Mouse (Mus musculus) G1E-ER4 (cell line): ENCODE data around the gene Kcns1. TPM values are rescaled to one million over a fixed set of nuclear protein-coding genes. Genes with fewer than 3 reads are reported as not detected.

Experiments
- GATA1 ChIP-seq: IDR thresholded peaks from one replicate; pipeline ENCODE4 v1.8.0; 2012; ENCODE audit warnings: low read length, inconsistent platforms
- polyA plus RNA-seq: library from polyadenylated mRNA; stranded (reverse); fragments of >175 nt; gene quantifications from 2 replicates; pipeline ENCODE4 v1.2.3, GENCODE M21; 2012

The Kcns1 gene
- polyA plus RNA-seq, 1 experiment: not detected

DNA sequence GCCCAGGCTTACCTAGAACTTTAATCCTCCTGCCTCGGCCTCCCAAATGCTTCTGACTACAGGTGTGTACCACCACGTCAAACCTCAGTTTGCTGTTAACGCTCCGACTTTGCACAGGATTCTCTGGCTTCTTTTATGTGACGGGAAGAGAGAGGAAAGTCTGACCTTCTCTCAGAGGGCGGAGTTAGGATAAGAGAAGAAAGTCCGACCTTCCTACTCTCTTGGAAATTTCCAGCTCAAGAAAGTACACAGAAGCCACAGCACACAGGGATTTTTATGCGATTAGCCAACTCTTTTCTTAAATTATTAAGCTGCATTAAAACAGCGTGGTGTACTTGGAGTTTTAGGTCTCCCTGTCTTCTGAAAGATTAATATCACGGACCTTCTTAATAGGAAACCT lies 26.4 kb downstream of the Kcns1 start:
- TF ChIP-seq GATA1: no peak

DNA sequence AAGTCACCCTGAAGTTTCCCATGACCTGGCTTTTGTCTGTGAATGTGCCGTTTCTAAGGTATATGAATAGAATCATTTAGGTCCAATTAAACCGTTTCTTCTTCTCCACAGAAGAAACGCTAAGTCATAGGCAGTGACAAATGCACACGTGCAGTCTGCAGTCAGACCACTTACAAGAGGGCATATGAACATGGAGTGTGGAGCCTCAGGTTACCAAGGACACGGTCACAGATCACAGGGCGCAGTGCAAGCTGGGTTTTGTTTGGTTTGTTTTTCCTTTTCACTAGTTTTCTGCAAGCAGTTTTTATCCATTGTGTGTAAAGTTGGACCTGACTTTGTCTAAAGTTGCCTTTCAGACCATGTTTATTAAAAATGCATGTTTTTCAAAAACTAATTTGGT lies 26.9 kb downstream of the Kcns1 start:
- no peak for TF ChIP-seq GATA1

DNA sequence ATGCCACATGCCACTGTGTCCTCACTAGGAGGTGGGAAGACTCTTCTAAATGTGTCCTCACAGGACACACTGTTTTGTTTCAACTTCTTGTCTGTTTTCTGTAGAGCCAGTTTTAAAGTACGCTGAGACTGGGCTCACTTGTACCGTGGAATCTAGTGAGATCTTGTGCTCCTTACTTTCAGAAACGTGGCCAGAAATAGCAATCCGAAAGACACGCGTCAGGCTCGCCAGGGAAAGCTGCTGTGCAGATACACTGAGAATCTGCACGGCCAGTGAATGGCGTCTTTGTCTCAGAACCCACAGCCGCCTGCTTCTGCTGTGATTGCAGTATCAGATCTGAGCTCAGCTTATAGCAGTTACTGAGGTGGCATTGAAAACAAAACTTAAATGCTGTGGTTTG lies 28.9 kb downstream of the Kcns1 start:
- TF ChIP-seq GATA1: no peak

DNA sequence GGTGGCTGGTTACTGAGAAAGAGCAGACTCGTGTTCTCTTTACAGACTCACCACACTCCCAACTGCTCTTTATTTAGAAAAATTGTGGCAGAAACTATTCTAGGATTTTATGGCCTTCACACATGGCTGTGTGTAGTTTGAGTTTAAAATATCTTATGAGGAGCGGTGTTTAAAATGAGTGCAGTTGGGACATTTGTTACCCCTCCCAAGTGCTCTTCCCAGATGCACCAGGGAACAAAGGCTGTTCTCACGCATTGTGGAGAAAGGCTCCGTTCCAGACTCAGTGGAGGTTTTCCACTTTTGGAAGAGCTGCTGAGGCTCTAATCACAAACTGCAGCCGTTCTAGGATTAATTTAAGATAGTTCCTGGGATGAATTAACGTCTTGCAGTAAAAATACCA lies 33.2 kb downstream of the Kcns1 start:
- TF ChIP-seq GATA1: no peak

DNA sequence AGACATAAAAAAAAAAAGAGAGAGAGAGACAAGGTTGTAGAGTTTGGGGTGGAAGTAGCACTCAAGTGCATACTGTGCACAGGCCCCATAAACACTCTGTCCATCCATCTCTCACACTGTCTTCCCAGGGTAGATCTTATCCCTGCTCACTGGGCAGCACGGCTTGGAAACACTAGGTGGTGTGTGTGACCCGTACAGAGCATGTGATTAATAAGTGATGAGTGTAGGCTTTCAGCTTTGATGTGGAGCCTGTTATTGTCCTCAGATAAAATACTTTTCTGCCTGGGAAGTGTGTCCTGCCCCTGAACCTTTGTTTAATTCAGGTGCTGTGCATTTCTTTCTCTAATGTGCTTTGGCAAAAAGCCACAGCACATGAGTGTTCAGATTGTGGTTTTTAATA lies 34.5 kb downstream of the Kcns1 start:
- no peak for TF ChIP-seq GATA1

DNA sequence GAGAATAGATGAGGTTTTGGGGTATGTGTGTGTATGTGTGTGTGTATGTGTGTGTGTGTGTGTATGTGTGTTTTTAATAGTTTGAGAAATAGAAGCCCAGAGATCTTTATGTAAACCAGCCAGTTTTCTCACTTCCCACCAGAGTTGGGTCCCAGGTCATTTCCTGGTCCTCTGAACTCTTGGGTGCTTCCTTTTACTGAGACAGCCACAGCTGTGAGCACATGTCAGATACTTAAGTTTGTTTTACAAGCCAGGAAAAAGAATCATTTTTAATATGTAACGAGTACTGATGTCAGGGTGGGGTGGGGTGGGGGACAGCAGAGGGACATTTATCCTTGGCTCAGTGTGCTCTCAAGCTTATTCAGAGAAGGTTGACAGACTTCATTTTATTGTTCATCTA lies 35.5 kb downstream of the Kcns1 start:
- TF ChIP-seq GATA1: no peak

DNA sequence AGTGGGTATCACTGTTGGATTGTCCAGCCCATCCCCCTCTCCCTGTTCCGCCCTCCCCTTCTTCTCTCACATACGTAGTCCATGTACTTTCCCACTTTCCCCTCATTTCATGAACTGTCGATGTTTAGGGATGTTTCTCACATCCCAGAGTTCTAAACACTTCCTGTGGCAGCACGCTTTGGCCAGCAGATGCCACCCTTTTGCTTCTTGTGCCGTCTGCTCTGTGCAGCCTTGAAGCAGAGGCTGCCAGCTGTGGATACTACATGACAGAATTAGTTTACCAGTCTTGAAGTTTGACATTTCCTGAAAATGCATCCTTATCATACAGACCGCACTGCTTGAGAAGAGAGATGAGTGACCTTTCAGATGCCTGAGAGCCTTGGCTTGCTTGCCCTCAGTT lies 36.4 kb downstream of the Kcns1 start:
- no peak for TF ChIP-seq GATA1

DNA sequence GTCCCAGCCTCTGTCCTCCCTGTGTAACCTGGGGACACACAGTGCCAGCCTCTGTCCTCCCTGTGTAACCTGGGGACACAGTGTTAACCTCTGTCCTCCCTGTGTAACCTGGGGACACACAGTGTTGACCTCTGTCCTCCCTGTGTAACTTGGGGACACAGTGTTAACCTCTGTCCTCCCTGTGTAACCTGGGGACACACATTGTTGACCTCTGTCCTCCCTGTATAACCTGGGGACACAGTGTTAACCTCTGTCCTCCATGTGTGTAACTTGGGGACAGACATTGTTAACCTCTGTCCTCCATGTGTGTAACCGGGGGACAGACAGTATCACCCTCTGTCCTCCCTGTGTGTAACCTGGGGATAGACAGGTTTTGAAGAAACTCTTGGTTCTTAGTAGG lies 39.3 kb downstream of the Kcns1 start:
- no peak for TF ChIP-seq GATA1

DNA sequence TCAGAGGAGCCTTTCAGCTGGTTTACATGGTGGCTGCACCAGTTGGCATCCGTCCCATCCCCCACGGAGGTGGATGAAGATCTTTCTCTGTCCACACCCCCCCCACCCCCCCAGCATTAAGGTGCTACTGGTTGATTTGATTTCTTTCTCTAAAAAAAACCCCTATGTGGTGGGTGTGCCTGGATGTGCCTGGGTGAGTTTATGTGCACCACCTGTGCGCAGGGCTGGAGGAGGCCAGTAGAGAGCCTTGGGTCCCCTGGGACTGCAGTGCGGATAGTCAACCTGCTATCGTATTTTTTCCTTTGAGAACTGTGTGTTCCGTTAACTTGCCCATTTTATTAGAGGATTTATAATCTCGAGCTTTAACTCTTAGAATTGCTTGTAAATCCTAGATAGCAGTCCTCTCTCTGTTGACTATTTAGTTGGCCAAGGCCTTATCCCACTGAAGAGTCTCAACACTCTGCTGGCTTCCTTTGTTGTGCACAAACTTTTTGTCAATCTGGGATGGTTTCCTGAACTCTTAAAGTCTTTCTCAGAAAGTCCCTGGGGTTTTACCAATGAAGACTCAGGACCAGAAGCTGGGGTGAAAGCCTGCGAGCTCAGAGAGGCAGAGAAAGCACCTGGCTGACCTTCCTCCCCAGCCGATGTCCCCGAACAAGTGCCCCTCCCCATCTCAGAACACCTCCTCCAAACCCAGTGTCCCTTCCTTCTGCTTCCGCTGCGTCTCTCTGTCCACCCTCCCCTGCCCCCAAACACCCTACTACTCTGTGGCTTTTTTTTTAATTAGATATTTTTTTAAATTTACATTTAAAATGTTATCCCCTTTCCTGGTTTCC lies 42.1 kb downstream of the Kcns1 start:
- no peak for TF ChIP-seq GATA1

DNA sequence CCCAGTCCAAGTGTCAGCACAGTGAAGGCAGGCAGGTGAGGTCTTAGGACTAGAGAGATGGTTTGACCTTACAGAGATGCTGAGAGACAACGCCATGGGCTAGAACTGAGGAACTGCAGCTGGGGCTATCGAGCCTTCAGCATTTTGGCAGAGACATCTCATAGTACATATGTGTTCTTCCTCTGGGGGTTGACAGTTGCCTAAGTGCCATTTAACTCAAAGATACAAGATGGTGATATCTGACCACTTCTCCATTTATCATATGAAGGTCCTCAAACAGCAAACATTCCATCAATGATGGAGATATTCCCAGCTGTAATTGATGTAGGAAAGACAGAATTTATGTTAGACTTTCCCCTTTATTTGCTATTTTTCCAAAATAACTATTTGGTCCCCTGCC lies 43.6 kb downstream of the Kcns1 start:
- TF ChIP-seq GATA1: no peak

DNA sequence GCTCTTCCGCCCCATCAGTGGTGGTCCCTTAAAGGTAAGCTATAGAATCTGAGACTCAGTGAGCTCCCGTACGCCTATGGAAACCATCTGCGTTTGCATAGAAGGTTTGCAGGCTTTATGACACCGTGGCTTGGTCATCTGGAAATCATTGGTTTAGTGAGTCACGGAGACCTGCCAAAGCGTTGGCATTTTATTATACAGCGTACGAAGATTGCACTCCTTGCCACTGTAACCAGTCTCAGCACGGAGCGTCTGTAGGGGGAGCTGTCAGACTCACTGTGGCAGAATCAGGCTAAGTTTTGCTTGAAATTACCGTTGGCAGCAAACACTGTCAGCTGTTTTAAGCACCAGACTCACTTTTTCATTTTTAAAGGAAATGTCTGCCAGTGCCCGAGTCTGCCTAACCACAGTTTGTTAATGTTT lies 44.4 kb downstream of the Kcns1 start:
- TF ChIP-seq GATA1: no peak

DNA sequence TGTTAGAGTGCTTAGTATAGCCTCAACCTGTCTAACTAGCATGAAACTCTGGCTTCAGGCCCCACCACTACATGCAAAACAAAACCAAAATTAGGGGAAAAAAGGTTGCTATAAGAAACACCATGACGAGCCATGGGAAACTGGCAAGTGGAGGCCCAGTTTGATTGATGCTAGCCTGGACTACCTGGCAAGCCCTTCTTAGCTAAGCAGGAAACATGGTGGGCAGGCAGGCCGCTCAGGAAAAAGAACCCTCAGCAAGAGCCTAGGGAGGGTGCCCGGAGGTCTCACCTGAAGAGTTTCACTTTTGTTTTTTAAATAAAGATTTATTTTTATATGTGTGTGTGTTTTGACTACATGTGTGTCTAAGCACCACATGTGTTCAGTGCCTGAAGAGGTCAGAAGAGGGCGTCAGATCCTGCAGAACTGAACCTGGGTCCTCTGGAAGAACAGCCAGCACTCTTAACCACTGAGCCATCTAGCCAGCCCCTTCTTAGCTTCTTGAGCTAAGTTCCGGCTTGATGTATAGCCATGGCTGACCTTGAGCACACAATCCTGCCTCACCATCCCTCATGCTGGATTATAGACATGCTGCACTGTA lies 47.6 kb downstream of the Kcns1 start:
- TF ChIP-seq GATA1: no peak

DNA sequence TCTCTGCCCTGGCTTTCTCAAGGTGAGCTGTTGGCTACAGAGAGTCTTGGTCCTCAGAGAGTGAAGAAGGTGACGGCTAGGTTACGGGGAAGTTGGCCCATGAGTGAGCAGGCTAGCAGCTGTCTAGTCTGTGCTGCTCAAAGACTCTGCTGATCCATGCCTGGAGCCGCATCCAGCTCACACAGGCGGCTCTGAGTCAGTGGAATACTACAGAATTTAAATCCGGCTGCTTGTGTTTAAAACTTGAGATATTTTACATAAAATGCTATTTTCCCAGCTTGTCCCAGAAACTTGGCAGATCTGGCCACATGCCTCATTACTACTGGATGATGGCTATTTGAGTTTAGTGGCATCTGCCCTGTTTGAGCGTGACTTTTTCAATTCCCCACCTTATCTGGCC lies 51.4 kb downstream of the Kcns1 start:
- TF ChIP-seq GATA1: no peak

DNA sequence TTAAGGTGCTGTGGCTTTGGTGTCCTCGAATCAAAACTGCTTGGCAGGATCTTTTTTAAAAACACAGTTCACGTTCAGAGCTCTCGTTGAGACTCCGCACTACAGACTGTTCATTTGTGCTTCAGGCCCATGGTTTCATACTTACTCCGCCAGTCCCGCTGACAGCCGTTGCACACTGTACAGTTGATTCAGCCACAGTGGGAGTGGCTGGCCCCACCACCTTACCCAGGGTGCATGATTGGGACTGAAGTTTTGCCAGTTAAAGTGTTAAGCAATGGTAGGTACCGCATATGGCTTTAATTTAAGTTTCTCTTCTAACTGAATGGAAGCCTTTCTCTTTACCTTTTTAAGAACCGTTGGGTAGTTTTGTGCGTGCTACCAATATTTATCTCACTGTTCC lies 55.4 kb downstream of the Kcns1 start:
- no peak for TF ChIP-seq GATA1

DNA sequence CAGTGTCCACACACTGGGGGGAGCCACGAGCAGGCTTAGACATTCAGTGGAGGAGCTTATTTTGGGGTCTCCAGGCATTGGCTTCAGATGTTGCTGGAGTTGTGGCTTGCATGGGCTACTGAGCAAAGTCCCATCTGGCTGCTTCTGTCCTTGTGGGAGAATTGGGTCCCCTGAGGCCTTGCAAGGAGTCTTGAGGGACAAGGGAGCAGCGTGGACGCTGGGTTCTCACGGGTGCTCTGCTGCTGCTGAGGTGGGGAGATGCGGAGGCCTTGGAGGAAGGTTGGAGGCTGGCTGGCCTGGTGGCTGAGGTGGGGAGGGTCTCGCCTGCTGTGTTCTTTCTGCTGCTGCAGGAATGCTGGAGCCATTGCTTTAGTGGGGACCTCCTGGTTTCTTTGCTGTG lies 56.9 kb downstream of the Kcns1 start:
- TF ChIP-seq GATA1: no peak

Other genes with a start within 250 kb of the Kcns1 start
- 84.7 and 105 TPM in 2 replicates for gene Ywhab, start 176.2 kb downstream of the Kcns1 start, polyA plus RNA-seq
- 0.06 and 0.14 TPM in 2 replicates for gene Pabpc1l, start 145.7 kb downstream of the Kcns1 start, polyA plus RNA-seq
- 38.3 and 60.7 TPM in 2 replicates for gene Stk4, start 100.8 kb downstream of the Kcns1 start, polyA plus RNA-seq
- gene Tomm34, start 99.9 kb downstream of the Kcns1 start, polyA plus RNA-seq: 27.7 and 33.2 TPM in 2 replicates
- not detected in 2 replicates for gene Wfdc5, start 11.6 kb upstream of the Kcns1 start, polyA plus RNA-seq
- not detected in 2 replicates for gene Wfdc12, start 19.5 kb upstream of the Kcns1 start, polyA plus RNA-seq
- gene Wfdc15a, start 29.0 kb upstream of the Kcns1 start, polyA plus RNA-seq: not detected in 2 replicates
- not detected in 2 replicates for gene Wfdc15b, start 50.5 kb upstream of the Kcns1 start, polyA plus RNA-seq
- gene Svs2, start 67.4 kb upstream of the Kcns1 start, polyA plus RNA-seq: not detected in 2 replicates
- not detected in 2 replicates for gene Svs3b, start 85.5 kb upstream of the Kcns1 start, polyA plus RNA-seq
- gene Svs4, start 107.3 kb upstream of the Kcns1 start, polyA plus RNA-seq: not detected in 2 replicates
- gene Svs3a, start 118.2 kb upstream of the Kcns1 start, polyA plus RNA-seq: not detected in 2 replicates
- gene Svs6, start 145.6 kb upstream of the Kcns1 start, polyA plus RNA-seq: not detected in 2 replicates
- gene Svs5, start 161.6 kb upstream of the Kcns1 start, polyA plus RNA-seq: not detected in 2 replicates
- gene Slpi, start 218.0 kb upstream of the Kcns1 start, polyA plus RNA-seq: not detected in 2 replicates
- not detected in 2 replicates for gene Rbpjl, start 232.0 kb upstream of the Kcns1 start, polyA plus RNA-seq
- not detected in 2 replicates for gene Matn4, start 234.0 kb upstream of the Kcns1 start, polyA plus RNA-seq